Mouse (Mus musculus) thymus, postnatal 25 days (tissue): ENCODE results near the gene Sertad2.

Source experiments
- DNase-seq: peaks from one replicate; pipeline ENCODE4 v3.0.0; 2022

Gene Sertad2

DNA sequence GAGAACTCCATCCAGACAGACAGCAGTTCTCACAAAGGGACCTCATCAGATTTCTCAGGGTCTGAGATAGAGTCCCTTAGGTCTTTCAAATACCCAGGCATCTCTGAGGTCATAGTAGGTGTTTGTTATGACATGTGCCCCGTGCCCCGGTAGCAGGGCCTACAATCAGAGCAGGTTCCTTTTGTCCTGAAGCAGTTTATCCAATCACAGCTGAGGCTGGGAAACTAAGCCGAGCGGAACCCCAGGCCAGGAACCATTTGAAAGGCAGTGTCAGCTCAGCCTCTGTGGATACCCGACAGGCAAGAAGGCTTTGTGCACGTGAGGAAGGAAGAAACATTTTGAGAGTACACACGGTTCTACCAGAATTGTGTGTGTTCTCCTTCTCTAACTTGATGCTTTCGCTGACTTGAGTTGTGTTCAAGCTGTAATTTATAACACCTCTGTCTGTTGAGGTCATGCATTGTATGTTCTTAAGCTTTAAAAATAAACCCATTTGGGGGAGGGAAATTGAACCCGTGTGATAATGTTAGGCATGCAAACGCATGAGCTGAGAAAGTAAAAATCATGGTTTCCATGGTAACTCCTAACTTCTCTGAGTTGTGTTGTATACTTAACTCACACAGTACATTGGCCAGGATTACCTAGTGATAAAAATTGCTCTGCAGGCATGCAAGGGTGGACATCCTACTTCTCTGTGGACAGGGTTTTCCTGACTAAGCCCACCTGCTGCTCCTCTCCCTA lies 104.1 kb downstream of the Sertad2 start:
- no peak for DNase-seq

GRCm38 (mm10) chr11:20647902-20648625 lies 105.0 kb downstream of the Sertad2 start:
- no peak for DNase-seq

DNA sequence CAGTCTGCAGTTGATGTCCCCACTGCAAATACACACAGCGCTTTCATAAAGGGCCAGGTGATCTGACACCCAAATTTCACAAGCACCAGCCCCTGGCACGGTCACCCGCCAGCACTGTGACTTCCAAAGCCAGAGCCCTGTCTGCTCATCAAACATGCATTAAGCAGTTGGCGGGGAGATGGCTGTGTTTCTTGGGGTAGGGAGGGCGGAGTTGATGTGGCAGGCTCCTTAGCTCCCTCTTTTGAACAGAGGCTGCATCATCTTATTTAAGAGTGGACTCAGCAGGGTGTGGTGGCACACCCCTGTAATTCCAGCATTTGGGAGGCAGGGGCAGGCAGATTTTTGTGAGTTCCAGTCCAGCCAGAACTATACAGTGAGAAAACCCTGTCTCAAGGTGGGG lies 106.4 kb downstream of the Sertad2 start:
- DNase-seq, result no peak

- DNase-seq, result no peak
Observed at GRCm38 (mm10) chr11:20650006-20650639, 107.1 kb downstream of the Sertad2 start.

DNA sequence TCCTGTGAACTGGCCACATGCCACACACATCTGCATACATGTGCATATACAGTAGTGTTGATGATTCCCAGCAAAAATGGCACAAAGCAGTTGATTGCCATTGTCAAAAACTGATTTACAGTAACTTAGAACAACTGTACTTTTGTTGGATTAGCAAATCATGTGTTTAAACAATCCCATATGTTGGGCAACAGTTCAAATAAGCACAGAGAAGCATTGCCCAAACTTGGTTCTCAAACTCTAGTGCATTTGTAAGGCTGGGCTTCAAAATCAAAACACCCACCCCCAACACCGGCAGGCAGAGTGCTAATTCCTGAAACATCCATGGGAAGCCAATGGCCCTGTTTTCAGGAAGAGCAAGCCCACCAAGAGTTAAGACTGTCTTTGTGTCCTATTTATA lies 108.1 kb downstream of the Sertad2 start:
- DNase-seq, result no peak

DNA sequence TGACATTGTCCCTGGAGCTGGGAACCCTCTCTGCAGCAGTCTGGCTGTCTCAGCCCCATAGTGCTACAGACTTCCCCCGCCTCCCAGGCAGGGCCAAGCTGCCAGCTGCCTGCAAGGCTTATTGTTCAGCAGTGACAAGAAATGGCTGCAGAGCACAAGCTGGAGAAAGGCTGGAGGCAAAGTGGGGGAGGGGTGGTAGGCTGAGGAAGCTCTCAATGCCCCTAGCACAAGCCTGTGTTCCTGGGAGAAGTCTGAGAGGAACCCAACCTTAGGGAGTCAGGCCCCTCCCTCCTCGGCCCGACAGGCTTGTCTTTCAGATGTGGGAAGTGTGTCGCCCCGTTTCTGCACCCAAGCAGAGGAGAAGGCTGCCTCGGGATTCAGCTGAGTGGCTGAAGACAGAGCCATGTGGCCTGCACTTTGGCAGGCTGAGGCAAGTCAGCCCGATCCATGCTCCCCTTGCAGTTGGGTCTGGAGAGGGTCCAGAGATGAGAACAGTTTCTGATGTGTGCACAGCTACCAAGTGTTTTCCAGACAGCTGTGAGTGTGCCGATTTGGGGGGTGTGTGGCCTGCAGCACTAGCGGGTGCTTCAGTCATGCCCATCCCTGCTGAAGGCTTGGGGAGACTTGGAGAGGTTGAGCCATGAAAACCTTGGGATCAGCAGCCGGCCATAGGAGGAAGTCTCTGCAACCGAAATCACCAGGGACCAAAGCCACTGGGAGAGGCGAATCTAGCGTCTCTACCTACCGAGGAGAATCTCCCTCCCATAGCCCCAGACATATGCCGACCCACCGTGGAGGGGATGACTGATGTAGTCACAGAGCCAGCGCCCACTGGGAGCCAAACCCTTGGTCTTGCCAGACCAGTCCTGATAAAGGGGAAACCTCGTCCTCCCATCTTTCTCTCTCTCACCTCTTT lies 113.0 kb downstream of the Sertad2 start:
- peak; percentile 51 for DNase-seq

DNA sequence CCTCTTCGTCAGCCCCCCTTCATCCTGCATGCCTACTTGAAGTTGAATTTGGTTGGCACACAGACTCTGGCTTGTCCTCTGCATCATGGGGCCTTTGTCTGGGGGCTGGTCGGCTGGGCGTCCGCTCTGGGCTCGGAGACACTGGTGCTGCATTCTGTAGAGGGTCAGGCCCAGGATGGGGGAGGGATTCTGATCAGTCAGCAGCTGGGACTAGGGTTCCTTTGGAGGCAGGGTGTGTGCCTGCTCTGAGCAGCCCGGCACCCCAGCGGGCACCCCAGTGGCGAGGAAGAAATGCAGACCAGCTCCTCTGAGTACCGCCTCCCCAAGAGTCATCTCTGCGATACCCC lies 113.6 kb downstream of the Sertad2 start:
- no peak for DNase-seq

- DNase-seq, result no peak
Observed at GRCm38 (mm10) chr11:20659094-20659493, 116.0 kb downstream of the Sertad2 start.

DNA sequence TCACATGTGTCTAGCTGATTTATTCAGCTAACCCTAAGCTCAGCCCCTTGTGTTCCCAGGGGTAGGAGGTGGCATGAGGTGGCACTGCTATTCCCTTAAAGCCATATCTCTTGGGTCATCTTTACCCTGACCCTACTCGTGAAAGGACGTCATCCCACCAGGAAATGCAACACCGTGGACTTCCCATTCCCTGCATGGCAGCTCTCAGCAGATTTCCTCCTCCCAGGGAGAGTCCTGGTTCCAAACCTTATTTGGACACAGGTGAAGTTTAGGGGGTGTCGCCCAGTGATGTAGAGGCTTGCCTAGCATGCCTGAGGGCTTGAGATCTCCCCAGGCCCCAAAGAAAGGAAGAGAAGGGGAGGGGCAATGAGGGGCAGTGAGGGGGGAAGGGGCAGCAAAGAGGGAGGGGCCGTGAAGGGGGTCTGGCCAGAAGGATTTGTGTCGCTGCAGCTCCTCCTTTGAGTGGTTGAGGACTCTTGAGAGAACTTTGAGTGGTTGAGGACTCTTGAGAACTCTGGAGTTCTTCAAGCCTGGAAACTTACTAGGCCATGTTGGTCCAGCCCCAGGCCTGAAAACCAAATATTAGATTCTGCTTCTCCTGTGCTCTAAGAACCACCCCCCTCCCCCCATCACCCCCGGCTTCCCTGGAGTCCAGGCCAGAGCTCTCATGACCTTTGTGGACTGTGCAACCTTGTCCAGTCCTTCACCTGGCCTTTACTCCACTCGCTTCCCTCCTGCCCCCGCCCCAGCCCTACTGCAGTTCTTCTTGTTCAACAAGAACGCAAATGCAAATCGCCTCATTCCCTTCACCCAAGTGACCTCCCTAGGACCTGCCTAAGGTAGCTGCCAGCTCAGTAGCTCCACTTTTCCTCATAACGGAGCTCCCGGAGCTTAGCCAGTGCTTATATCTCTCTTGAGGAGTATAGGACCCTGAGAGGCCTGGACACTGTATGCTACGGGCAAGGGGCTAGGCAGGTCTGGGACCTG lies 117.4 kb downstream of the Sertad2 start:
- no peak for DNase-seq

GRCm38 (mm10) chr11:20661652-20662051 lies 118.6 kb downstream of the Sertad2 start:
- DNase-seq, result peak; percentile 68

- DNase-seq, result no peak
Observed at GRCm38 (mm10) chr11:20662811-20663210, 119.8 kb downstream of the Sertad2 start.

DNA sequence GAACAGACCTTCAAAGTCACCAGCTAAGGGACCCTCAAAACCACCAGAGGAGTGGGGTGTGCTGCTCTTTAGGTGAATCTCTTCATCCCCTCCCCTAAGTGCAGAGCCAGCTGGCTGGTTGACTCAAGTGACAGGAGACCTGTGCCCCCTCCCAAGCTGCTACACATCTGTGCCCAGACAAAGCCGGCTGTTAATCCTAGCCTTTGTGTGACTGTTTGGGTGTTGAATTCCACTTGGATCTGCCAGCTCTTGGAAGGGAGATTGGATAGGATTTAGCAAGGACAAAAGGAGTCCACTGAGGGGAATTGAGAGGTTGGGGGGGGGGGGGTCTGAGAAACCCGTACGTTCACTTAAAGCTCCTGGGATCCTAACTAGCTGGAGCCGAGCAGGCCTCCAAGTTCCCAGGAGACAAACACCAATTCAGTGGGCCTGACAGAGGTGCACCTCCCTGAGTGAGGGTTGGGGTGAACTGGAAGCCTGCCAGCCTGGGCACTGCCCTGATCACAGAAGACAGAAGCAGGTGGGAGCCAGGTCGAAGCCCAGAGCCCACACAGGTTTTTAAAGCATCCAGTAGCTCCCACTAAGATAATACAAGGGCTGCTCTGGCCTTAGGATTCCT lies 120.6 kb downstream of the Sertad2 start:
- DNase-seq, result no peak

GRCm38 (mm10) chr11:20664878-20665277 lies 121.8 kb downstream of the Sertad2 start:
- no peak for DNase-seq

- no peak for DNase-seq
Observed at GRCm38 (mm10) chr11:20671789-20672392, 128.8 kb downstream of the Sertad2 start.

DNA sequence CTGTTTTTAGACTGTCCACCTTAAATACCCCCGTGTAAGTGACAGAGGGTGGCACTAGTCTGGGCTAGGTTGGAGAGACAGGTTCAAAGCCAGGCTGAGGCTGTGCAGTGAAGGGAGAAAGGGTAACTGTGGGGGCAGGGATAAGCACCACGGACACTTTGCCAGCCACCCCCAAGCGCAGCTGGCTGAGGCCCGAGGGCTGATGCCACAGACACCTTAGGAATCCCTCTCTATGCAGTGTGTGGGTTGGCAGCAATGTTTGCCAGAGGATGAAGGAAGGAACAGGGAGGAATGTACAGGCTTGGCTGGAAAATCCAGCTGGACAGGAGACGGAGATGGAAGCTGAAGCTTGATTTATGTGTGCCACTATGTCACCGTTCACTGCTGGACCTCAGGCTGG lies 129.5 kb downstream of the Sertad2 start:
- no peak for DNase-seq

- DNase-seq, result no peak
Observed at GRCm38 (mm10) chr11:20679396-20679795, 136.3 kb downstream of the Sertad2 start.

DNA sequence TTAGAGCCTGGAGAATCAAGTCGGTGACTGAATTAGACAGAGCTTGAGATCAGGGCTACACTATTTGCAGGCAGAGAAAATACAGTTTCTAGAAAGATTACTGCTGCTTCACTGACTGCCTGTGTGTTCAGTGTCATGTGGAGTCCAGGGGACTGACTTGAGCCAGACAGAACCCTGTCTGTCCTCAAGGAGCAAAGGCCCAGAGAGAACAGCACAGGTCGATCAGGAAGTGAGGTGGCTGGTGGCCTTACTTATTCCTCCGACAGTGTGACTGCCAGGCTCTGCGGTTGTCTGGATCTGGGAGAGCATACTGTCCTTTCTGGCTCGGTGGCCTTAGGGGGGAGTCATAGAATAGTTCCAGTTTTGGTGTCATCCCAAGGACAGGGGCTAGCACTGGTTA lies 137.7 kb downstream of the Sertad2 start:
- no peak for DNase-seq

DNA sequence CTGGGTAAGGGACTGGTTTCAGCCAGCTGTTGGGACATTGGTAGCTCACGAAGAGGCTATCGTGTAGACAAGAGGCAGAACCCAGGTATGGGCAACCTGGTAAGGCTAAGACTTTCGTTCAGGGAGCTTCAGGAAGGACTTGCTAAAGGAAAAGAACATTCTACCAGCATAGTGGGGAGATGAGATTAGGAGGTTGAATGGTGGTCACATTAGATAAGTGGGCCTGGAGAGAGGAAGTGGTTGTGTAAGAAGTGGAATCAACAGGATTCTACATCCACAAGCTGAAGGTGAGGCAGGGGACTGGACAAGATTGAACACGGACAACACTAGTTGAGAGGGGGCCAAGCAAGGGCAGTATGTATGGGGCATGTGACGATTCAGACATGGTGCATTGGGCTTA lies 138.6 kb downstream of the Sertad2 start:
- DNase-seq, result no peak

DNA sequence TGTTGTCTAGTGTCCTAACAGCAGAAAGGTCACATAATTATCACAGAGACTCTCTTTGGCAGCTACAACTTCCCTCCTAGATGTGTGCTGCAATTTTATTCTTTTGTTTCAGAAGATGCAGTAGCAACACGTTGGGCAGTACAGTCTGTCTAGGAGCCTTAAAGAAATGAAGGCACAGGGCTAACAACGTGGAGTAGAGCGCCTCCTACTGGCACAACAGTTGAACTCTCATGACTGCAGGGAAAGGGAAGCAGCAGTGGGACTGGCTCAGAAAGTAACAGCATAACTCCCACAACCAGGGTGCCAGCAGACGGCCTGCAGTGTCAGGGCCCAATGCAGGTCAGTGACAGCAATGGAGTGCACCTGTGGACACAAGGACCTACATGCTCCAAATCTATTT lies 147.9 kb downstream of the Sertad2 start:
- peak; percentile 64 for DNase-seq
